Mouse (Mus musculus): Measurements from ENCODE around the gene Dgkh.

Gene Dgkh

DNA sequence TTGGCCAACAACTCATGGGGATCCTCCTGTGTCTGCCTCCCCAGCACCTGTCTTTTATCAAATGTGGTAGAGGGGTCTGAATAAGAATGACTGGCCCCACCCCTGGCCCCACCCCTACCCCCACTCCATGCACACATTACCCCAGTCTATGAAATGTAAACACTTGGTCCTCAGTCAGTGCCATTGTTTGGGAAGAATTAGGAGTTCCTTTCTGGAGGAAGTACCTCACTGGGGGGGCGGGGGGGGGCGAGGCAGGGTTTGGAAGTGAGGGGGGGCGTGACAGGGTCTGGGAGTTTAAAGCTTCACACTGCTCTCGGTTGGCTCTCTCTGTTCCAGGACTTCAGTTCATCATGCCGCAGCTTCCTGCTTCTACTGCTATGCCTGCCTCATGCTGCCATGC lies 10.5 kb downstream of the Dgkh start:
- DNase-seq = no peak

DNA sequence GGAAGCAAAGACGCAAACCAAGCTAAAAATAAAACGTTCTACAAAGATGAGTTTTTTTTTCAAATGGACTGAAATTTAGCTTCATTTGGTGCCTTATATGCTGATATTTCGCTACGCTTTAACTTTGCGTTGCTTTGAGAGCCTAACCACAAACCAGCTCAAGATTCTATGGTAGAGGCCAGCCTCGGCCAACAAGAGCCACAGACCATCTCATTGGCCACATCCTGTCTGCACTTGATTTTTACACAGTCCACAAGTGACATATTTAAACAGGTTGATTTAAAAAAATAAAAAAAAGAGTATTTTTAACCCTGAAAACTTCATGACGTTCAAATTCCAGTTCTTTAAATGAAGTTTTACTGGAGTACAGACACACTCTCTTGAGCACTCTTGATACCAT lies 16.5 kb downstream of the Dgkh start:
- DNase-seq = no peak

DNA sequence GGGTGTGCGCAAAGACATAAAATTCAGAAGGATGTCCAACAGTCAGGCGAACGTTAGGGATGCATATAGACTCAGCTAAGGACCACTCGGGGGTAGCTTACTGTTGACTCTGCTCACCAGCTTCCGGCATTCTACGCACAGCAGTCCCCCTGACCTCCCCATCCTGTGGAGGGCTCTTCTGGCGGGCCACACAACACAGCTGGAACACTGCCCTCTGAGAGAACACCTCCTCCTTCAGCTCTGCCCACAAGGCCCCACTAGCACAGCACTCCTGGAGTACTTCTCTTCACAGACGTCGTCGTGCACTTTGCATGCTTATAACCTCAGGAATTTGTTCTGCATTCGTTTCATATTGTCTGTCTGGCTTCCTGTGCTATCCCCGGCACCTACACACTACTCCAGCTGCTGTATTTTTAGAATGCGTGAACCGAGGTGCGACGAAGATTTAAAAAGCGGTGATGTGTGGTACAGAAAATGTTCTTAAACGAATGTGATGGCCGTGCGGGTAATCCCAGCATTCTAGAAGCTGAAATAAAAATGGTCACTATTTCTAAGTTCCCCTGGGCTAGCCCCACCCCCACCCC lies 19.9 kb downstream of the Dgkh start:
- DNase-seq = no peak

DNA sequence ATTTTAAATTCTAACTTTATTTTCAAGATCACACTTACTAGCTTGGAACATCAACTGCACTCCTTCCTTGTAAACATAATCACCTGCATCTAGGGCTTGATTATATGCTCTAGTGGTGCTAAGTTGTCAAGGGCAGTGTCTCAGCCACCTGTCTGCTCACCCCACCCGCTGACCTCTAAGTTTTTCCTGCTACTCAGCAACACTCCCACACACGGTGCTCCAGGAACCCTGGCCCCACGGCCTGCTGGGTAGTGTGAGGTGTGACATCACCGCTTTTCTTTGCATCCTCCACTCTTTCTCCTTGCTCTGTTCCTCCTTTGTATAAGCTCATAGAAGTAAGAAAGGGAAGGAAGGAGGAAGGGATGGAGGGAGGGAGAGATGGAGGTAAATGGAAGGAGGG lies 21.9 kb downstream of the Dgkh start:
- DNase-seq = no peak

DNA sequence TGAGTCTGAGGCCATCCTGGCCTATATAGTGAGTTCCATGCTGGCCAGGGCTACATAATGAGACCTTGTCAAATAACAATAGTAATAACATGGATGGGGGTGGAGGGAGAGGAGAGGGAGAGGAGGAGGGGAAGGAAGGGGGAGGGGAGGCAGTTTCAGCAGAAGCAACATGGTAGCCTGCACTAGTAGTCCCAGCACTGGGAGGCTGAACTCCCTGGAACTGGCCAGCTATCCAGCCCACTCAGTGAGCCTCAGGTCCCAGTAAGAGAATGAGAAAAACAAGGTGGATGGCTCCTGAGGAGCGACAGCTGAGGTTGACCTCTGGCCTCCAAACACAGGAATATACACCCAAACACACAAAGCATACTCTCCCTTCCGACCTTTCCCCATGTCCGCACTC lies 27.0 kb downstream of the Dgkh start:
- no peak for DNase-seq

DNA sequence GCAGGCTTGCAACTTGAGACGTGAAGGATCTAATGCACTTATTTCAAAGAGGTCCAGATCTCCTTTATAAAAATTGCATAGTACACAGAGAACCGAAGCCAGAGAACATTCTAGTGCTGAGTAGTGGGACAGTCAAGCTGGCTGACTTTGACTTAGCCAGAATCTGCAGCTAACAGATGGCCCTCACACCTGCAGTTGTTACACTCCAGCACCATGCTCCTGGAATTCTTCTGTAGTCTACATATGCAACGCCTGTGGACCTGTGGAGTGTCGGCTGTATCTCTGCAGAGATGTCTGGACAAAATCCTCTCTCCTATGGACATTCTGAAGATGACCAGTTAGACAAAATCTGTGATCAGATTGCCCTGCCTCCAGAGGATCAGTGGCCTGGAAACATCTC lies 28.6 kb downstream of the Dgkh start:
- no peak for DNase-seq

DNA sequence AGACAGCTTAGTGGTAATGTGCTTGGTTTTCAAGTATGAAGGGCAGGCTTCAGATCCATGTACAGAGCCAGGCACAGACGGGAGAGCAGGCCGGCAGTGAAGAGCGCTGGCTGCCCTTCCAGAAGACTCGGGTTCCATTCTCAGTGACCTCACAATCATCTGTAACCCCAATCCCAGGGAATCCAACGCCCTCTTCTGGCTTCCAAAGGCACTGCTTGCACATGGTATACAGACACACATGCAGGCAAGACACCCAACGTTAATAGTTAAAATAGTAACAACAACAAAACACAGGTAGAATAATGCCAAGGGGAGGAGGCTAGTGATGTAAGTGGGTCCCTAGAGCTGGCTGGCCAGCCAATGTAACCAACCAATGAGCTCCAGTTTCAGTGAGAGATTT lies 29.2 kb downstream of the Dgkh start:
- no peak for DNase-seq

DNA sequence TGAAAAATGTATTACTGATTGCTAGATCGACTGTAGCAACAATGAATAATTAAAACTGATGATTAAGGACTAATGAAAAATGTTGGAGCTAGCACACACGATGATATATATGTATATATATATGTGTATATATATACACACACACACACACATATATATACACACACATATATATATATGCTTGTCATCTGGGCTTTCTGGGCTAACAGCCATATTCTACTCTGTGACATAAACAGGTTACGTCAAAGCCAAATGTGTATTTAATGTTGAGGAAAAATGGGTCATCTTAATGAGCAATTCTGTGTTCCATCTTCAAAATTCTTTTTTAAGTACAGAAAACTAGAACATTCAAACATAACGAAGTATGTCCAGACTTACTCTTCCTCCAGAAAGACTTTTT lies 30.5 kb downstream of the Dgkh start:
- no peak for DNase-seq

DNA sequence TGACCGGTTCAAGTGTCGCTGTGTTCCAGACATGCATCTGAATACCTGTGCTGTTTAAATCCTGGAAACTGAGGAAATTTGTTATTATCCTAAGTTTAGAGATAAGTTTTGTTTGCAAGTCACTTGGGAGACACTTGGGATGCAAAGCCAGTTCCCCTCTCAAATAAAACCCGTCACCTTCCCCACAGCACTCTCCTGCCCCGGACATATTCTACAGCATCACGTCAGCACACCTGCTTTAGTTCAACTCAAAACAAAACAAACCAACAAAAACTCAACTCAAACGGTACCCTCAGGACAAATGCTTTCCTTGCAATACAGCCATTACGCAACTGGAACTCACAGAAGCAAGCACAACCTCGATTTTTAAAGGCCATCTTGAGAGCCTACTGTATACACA lies 31.1 kb downstream of the Dgkh start:
- no peak for DNase-seq

DNA sequence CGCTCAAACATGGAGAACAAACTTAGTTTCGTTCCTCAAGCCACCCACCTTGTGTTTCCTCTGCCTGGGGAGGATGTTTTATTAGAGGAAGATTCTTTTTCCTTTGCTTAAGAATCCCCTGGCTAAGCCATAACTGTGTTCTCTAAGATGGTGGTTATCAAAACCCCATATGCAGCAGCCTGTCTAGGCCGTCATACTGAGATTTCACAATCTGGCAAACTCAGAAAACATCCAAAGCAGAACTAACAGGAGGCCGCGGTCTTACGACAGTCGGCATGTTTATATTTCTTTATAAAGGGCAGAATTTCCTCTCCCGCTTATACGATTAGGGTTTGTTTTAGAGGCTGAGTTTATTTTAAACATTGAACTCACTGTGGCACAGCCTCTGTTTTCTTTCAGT lies 31.5 kb downstream of the Dgkh start:
- DNase-seq = no peak

DNA sequence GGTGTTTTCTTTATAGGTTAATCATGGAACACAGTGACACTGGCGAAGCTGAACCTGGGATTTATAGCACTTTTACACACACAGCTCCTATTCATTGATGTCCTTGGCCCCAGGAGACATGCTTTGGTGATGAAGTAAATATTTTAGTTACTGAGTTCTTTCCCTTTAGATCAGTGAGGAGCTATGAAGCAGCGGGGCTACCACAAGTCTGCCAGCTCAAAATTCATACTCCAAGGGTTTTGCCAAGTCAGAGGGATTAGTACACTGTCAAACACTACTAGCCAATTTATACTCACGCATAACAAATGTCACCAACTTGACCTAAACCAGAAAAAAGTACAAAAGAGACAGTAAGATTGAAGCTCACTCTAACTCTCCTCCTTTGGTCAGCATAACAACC lies 32.9 kb downstream of the Dgkh start:
- DNase-seq = no peak

DNA sequence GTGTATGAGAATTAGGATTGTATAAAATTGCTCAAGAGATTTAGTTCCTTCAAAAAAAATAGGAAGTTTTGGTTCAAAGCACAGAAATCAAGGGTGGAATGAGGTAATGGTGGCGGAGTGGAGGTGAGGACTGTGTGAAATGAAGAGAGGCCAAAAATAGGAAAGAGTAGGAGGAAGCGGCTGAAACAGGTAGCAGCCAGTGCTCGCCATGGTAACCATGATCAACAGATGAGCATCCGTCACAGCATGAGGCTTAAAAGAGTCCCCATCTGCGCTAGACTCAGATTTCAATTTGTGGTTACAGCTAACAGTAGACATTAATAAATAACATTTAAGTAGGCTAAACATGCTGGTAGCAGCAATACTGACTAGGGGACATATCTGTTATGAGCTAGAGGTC lies 33.4 kb downstream of the Dgkh start:
- DNase-seq = no peak

DNA sequence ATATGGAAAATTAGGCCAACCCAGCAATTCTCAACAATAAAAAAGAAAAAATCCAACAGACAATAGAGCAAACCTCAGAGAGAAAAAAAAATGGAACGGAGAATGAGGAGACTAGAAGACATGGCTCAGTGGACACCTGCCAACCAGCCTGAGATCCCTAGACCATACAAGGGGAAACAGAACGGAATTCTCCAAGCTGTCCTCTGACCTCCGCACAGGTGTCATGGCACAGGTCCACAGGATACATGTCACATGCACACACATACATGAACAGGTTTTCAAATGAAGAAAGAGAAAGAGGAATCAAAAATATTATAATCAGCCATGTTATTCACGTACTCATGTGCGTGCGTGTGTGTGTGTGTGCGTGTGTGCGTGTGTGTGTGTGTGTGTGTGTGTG lies 38.5 kb downstream of the Dgkh start:
- DNase-seq = no peak

DNA sequence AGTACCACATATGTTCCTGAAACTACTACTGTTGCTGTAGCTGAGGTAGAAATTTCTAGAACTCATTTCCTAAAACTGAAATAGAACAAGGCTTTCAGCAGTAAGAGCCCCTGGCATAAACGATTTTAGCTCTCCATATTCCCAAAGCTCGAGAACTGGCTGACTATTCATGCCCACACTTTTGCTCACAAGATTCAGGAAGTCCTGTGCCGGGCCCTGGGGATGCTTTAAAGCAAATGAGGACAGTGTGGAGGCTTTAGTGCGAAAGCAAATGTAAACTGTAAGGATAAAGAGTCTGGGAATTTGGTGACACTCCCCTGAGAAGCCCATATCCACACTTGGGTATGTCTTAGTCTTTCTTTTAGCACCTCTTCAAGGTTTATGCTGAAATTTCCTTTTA lies 40.0 kb downstream of the Dgkh start:
- no peak for DNase-seq

DNA sequence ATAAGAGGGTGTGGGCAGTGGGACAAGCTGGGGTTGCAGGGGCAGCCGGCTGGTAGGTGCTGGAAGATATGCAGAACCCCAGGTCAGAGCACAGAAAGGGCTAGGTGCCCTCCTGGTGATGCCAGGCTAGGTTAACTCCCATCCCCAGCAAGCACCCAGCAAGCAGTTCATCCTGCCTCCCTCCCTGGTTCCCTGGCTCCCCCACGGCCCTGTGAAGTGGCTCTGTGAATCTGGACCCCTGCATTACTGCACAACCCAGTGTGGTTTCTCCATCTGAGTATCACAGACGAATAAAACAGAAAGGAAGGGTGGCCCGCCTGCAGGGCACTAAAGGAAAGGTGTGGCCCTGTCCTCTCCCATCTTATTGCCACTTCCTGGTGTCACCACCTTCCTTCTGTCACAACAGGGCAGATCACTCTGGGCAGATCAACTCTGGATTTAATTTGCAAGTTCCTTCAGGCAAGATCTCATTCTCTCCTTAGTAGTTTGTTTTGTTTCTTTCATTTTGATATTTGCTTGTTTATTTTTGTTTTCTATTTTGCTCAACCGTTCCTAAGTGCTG lies 40.6 kb downstream of the Dgkh start:
- DNase-seq = no peak

DNA sequence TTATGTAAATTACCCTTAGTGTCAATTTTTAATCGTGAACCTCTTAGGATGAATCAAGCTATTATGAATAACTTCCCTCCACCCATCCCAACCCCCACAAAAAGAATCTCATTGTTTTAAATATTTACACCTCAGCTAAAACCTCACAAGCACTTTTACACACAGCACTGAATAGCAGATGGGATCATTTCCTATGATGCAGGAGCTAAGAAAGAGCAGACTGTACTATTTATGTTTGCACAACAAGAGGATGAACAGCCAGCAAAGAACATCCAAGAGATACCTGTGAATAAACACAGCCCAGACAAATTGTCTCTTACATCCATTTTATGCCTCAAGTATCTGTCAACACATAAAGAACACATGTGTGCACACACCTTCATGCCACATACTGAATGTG lies 41.7 kb downstream of the Dgkh start:
- DNase-seq = no peak

DNA sequence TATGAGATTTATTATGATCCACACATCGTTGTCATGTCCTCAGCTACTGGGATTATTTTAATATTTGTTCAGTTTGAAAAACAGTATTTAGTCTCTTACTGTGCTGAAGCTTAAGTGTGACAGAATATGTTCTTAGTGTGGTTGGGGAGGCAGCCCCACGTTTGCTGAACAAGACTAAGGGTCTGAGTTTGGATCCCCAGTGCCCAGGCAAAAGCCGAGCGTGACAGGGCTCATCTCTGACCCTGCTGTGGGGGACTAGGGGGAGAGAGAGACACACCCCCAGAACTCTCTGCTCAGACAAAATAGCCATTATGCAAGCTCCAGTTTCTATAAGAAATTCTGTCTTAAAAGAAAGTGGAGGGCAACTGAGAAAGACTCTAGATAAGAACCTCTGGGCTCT lies 42.2 kb downstream of the Dgkh start:
- DNase-seq = no peak

DNA sequence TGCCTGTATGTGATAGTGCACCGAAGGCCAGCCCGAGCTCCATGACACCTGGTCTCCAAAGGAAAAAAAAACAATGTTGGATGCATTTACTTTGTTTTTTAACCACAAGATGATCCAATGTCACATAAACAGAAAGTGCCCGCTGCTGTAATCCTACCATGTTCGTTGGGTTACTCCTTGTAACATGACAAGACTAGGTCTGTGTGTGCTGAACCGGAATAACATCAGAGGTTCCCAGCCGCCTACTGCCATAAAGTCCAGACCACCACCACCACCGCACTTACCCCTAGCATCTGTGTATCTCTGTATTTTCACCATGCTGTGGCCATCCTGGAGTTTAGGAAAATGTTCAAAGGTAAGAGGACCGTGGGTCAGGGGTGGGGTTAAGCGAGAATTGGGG lies 42.6 kb downstream of the Dgkh start:
- no peak for DNase-seq

DNA sequence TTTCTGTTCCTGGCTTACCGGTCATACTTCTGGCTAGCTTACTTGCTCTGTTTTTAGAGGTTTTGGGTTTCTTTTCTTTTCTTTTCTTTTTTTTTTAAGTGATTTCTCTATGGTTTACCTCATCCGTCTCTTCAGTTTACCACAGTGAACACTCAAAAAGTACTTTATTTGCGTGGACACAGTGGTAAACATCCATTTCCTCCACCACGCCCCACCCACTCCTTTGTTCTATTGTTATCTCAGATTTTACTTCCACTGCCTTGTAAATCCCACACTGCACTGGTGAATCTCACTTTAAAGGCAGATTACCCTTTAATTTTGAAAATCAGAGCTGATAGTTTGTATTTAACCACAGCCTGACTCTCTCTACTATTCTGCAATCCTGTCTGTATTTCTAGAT lies 44.9 kb downstream of the Dgkh start:
- no peak for DNase-seq

DNA sequence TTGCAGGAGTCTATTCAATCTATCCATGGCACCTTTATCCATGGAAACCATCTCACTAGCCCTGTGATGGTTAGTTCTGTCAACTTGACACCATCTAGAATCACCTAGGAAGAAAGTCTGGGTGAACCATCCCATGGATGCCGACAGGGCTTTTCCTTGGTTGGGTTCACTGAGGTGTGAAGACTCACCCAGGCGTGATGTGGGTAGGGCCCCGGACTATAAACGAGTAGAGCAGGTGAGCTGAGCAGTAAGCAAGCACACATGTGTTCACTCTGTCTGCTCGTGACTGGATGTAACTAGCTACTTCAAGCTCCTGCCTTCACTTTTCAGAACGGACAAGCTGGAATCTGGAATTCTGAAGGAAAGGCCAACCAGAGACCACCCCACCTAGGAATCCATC lies 45.9 kb downstream of the Dgkh start:
- peak; percentile 30 for DNase-seq

DNA sequence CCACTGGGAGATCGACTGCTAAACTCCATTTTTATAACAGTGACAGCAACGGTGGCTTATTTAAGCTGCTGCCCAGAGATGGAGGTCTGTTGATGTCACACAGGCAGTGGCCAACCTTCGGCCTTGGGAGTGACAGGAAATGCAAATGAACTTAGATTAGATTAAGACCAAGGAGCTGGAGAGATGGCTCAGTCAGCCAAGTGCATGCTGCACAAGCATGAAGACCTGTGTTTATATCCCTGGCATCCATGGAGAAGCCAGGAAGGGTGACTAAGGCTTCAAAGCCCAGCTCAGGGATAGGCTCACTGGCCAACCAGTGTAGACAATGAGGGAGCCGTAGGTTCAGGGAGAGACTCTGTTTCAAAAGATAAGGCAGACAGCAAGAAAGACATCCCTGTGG lies 48.4 kb downstream of the Dgkh start:
- DNase-seq = no peak

DNA sequence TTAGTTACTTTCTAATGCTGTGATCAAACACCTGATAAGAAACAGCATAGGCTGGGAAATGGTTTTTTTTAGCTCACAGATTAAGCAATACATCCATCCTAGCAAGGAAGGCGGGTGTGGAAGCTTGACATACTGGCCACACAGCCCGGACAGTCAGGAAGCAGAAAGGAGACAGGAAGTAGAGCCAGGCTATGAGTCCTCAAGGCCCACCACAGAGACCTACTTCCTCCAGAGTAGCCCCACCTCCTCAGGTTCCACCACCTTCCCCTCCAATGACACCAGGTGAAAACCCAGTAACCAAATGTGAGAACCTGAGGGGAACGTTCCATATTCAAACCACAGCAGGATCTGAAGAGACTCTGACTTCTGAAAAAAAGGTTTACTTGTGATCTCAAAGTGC lies 53.6 kb downstream of the Dgkh start:
- no peak for DNase-seq

DNA sequence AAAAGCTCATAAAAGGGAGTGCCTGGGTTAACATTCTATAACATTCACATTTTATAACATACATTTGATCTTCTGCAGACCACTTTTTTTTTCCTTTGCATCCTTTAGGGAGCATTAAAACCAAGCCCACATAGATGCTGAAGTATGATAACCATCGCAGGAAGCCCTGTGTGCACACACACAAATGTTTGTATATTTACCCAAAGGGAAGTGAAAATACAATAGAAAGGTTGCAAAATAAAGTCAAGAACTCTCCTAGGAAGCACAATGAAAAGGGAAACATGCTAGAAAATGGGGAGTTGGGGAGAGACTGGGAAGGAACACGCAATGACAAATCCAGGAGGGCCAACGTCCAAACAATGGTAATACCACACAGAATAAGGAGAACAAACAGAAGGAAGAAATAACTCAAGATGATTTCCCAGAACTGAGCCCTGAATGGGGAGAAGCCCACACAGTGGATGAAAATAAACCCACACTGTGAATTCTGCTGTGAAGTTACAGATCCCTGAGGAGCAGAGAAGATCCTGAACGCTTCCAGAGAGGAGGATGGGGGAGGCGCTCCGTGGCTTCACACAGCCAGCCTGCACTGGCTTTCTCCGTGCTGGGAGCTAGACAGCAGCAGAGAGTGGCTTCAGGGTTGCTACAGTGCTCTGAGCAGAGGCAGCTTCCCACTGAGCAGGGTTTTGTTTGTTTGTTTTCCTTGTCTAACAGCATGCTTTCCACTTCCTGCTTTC lies 54.6 kb downstream of the Dgkh start:
- DNase-seq = no peak

DNA sequence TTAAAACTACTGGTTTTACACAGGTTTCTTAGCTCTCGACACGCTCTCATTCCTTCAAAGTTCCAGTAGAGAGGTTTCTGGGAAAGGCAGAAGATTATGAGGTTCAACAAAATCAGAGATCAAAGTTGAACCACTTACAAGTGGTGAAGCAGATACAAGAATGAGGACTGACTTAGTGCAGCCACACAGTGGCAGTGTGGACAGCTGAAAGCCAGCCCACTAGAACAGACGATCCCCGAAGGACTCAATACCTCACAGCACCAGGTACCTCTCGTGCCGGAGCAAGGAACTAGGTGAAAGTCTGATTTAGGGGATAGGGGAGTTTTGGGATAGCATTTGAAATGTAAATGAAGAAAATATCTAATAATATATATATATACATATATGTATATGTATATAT lies 56.1 kb downstream of the Dgkh start:
- DNase-seq = peak; percentile 35

DNA sequence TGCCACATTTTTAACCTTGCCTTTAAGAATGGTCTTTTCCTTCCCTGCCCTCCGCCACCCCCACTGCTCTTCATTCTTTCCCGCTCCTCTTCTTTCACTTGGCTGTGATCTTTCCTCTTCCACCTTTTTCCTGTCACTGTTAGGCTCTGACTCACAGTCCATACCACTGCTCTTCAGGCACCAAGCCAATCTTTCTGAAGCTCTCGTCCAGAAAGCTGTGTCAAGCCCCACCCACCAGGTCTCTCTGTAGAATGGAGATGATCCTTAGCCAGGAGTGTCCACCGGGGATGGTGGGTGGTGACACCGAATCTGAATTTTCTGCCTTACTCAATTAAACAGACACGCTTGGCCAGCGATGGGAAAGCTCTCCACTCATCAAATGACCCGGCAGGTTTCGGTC lies 58.0 kb downstream of the Dgkh start:
- DNase-seq = no peak

Measured in kidney, adult 9 months (tissue).